Mouse (Mus musculus): ENCODE results near the gene Fam117a.
"Not testable (repeated sequence)": the region's sequence is repeated elsewhere in the genome, so short reads cannot be mapped to it uniquely, and the experiment has no call there.

Fam117a gene

DNA sequence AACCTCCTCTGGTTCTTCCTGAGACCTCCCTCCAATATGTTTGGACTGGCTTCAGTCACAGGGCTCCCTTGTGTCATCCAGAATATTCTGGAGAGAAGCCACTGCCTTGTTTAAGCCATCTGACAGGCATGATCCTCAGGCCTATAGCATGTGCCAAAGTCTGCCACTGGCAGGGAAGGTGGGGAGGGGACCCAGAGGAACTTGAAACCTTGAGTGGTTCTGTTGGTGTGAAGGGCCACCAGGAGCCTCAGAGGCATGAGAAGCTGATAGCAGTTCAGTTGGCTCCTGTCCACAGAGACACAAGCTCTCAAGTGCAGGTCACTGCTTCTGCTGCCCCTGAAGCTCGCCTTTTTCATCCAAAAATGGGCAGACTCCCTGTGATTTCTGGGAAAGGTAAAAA is 59.7 kb downstream of the Fam117a start:
- peak; percentile 76 for DNase-seq

- DNase-seq: peak; percentile 78
Measured at GRCm38 (mm10) chr11:95397843-95398835, 61.3 kb downstream of the Fam117a start.

GRCm38 (mm10) chr11:95399520-95400020 is 62.8 kb downstream of the Fam117a start:
- DNase-seq: peak; percentile 62

DNA sequence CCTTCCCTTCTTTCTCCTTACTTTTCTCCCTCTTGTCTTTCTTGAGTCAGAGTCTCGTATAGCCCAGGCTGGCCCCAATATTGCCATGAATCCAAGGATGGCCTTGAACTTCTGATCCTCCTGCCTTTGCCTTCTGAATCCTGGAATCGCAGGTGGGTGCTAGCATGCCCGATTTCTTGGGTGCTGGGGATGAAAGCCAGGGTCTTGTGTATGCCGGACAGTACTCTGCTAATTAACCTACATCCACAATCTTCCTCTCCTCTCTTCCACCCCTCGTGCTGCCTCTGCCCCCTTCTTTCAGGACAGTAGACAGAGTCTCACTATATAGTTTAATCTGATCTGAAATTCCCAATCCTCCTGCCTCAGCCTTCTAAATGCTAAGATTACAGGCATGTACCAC is 64.8 kb downstream of the Fam117a start:
- DNase-seq: peak; percentile 45

DNA sequence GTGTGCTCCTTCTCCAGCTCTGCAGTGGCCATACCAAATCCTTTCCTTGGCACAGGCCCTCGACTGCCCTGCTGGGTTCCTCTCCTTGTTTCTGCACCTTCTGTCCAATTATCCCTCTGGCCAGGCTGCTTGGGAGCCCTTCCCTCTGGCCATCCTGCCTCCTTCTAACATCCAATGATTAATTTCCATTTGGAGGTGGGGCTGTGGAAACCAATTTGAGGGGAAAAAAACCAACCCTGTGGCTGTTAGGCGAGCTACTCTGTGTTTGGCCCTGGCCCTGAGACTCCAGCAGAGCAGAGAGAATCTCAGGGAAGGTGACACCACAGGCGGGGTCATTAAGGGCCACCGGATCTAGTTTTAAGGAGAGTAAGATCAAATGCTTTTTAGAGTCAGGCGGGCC is 65.4 kb downstream of the Fam117a start:
- DNase-seq: peak; percentile 94

GRCm38 (mm10) chr11:95402658-95403101 is 65.9 kb downstream of the Fam117a start:
- peak; percentile 57 for DNase-seq

- DNase-seq: peak; percentile 68
Measured at GRCm38 (mm10) chr11:95403382-95404340, 66.8 kb downstream of the Fam117a start.

DNA sequence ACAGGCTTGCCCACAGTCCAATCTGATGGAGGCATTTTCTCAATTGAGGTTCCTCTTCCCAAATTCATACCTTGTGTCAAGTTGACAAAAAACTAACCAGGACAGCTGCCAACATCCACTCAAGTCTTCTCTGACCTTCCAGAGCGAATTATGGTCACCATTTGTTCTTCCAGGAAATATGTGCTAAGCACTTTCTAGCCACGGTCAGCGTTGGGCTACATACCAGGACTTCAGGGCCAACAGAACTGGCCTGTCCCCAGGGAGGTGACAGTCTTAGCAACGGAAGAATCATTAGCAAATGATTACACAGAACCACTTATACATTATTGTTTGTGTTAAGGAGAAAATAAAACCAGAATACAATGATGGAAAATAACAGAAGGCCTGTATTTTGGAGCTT is 69.0 kb downstream of the Fam117a start:
- DNase-seq: no peak

DNA sequence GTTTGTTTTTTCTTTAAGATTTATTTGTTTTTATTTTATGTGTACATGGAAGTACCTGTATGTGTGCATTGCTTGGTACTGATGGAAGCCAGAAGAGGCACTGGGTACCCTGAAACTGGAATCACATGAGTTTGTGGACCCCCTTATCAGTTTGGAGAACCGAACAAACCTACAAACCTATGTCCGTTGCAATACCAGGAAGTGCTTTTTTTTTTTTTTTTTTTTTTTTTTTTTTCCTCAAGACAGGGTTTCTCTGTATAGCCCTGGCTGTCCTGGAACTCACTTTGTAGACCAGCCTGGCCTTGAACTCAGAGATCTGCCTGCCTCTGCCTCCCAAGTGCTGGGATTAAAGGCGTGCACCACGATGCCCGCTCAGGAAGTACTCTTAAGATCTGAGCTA is 69.6 kb downstream of the Fam117a start:
- not testable (repeated sequence) for DNase-seq

- no peak for DNase-seq
Measured at GRCm38 (mm10) chr11:95409450-95410112, 72.8 kb downstream of the Fam117a start.

DNA sequence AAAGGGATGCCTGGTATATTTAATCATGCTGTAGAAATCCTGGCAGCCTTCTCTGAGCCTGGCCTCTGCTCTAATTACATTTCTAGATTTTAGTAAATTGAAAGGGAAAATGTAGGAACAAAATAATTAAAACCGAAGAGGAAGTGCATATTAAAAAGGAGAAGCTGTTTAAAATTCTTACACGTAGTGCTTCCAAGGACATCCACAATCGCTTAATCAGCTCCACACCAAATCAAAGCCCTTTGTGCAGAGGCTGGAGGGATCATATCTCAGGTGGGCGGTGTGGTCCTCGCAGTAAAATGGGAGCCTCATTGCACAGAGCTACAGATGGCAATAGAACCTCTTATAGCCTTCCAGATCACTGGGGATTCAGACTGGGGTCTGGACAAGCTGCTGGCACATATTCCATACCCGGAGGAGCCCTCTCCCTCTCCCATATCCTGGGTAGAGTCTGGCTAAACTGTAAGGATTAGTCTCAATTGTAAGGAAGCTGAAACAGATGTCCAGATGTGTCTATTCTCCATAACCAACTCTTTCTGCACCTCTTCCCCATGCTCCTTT is 74.7 kb downstream of the Fam117a start:
- DNase-seq: no peak

DNA sequence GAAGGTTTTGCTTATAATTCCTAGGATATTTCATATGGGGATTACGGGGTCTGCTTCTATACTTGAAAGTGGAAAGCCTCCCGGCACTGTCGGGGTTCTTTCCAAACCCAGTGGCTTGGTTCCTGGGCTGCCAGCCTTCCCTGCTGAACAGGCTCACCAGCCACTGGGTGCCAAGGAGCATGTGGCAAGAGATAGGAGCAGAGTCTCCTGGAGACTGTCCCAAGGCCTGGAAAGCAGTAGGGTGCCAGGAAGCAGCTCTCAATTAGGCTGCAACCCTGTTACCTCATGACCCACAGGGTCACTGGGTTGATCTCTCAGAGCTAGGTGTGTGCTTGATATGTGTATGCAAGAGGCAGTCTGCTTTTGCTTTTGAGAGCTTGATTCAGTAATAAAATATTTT is 75.8 kb downstream of the Fam117a start:
- peak; percentile 76 for DNase-seq

DNA sequence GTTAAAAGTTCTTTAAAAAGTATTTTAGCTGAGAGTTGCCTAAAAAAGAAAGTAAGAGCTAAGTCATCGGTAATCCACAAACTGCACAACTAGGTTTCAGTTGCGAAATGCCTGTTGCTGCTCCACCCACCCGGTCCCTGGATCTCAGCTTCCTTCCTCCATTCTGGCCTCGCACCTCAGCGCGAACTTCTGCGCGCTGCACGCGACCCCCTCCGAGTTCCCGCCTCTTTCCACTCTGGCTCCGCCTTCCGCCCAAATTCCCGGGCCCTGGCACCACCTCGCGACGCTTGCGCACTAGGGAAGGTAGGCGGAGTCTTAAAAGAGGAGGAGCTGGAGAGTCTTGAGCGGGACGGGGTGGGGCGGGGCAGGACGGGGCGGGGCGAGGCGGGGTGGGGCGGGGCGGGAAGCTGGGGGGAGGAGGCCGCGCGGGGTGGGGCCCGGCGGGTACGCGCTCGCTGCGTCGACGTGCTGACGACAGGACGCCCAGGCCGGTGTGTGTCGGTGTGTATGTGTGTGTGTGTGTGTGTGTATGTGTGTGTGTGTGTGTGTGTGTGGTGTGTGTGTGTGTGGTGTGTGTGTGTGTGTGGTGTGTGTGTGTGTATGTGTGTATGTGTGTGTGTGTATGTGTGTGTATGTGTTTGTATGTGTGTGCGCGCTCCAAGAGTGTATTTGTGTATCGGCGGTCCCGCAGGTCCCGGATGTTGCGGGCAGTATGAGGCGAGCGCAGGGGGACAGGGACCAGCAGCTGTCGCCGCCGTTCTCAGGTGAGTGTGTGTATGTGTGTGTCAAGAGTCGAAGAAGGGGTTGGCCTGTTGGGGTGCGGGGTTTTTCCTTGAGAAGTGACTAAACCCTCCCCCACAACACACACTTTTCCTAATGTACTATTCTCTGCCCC is 77.1 kb downstream of the Fam117a start, which contains the start of gene Spop:
TSS of gene Spop (plus strand) at position 440 of the 895 bp plus-strand sequence.
- peak; percentile 88 for DNase-seq

DNA sequence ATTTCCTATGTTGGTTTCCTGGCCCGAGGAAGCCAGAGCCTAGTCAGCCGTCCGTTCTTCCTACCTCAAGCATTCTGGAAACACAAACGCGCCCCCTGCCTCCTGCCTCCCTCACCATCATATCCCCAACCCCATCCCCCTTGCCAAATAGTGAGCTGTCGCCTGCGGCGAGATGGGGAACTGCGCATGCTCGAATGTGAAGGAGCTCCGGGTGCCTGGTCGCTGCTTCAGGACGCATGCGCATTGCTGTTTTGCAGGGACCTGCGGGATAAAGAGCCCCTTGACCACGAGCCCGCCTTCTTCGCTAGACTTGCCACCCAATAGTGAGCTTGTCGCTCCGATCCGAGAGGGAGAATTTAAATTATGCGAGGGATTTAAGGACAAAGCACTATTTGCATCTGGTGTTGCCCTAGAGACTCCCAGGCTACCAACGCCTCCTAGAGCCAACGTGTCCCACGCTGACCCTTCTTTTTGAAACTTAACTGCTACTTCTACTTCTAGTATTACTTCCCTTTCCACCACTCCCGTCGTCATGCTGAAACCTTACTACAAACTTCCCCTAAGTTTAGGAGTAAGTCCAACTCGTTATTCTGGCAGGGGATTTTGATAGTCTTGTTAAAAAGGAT is 77.8 kb downstream of the Fam117a start:
- peak; percentile 96 for DNase-seq

DNA sequence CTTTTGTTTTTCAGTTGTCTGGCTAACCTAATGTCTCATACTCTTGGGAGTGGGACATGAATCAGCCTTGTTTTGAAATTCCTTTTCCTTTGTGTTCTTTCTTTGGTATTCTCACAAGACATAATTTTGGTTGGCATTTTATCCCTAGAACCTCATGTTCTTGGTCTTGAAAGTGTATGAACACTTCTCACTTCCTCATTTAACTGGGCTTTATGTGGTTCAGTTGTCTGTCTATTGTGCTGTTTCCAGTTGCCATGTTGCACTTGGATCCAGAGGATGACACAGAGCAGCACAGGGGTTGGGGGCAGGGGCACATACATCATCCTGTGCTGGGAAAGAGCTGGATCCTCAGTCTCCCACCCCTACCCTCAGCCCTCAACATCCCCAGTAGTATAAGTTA is 79.1 kb downstream of the Fam117a start:
- no peak for DNase-seq

DNA sequence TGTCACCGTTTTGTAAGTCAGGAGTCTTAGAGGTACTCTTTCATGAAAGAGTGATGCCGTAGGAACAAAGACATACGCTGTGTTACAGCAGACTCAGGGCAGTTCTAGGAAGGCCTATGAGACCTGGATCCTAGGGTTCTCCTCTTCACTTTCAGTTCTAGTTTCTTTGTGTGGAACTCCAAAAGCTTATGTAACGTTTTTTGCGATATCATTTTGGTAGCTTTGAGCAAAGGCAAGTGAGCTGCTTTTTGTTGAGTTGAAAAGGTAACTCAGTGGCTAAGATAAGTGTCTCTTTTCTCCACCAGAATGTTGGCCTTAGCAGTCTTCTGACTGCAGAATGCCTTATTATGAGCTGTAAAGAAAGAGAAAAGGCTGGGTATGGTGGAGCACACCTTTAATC is 80.5 kb downstream of the Fam117a start:
- DNase-seq: no peak

DNA sequence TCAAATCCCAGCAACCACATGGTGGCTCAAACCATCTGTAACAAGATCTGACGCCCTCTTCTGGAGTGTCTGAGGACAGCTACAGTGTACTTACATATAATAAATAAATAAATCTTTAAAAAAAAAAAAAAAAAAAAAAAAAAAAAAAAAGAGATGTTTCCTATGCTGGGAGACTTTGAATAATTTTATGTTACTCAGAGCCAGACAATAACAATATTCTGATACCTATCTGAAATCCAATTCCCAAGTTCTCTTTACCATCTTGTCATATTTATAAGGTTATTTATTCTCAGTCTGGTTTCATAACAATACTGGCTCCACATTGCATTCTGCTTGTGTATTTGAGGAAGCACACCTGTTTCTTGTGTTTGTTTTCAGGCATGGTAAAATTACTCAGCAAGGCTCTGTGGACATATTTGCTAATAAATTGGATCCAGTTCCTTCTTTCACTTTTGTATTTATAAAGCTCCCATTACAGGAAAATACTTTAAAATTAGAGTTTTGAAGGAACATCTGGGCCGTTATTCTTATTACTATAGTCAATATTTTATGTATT is 84.1 kb downstream of the Fam117a start:
- no peak for DNase-seq

GRCm38 (mm10) chr11:95423505-95423904 is 86.7 kb downstream of the Fam117a start:
- no peak for DNase-seq

DNA sequence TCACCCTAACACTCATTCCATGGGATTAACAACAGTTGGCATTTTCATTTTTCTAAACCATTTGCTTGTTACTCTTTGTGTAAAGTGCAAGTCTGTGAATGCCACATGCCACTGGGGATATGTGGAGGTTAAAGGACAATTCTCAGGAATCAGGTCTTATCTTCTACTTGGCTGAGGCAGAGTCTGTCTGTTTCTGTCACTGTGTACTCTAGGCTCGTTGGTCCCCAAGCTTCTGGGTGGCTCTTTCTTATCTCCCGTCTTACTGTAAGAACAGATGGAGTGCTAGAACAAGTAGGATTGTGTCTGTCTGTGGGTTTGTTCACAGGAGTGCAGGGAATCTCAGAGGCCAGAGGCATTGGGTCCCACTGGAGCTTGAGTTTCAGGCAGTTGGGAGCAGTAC is 94.5 kb downstream of the Fam117a start:
- DNase-seq: no peak
